Mouse (Mus musculus): Measurements from ENCODE around the gene Asb15.

Asb15 gene

DNA sequence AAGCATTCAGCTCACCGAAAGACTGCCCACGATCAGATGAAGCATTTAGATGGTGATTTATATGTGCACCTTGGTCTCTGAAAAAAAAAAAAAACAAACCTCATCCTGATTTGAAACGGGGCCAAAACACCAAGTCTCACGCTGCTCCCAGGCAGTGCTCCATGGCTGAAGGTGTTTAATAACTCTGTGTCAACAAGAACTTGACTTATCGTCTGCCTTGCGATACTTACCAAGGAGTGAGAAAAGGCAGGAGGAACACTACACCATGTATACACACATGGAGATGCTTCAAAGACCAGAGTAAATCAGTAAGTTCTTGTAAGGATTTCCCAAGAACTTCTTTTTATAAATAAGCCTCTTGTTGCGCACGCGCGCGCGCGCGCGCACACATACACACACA is 79.6 kb downstream of the Asb15 start:
- DNase-seq (ENCODE audit: low spot score in 2 of 2), result no peak

DNA sequence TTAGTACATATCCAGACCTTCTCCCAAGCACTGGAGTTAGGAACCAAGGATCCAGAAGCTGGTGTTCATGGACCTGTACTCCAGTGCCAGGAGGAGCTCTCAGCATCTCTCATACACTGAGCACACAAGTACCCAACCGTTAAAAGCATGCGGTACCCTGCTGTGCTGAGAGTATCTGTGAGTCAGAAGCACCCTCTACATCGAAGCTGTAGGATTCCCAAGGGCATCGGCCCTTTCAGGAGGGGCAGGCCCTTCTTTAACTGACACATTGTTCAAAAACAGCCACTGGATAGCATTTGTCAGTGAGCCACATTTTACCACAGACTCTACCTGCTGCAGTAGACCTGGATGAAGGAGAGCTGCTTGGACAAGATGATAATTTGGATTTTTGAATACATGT is 80.2 kb downstream of the Asb15 start:
- DNase-seq (ENCODE audit: low spot score in 2 of 2), result no peak

DNA sequence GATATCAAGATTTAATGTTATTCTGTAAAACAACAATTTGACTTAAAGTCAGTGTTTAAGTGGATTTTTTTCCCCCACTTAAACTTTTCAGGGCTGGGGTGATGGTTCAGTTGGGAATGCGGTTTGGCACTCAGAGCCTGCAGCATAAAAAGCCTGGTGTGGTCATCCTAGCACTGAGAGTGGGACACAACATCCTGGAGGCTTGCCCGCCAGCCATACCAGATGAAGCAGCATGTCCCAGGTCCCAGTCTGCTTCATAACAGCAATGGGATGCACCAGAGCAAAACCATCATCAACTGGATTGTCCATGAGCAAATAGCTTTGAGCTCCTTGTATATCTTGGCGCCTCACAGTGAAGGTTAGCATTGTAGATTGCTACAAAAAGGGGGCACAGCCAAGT is 80.7 kb downstream of the Asb15 start:
- no peak for DNase-seq (ENCODE audit: low spot score in 2 of 2)

DNA sequence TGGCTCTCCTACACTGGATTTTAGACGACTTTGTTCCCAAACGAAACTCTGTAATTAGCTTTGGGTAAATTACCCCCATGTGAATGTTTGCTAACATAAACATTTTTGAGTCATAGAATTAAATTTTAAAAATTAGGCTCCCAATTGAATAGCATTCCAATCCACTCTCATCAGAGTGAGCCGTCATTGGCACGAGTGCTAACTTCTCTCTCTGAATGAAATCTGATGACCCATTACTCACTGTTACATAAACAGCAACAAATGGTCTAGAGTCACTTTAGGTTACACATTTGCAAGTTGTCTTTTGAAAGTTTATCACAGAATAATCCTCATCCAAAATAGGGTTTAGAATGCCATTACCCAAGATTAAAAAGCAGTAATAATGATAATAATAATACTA is 81.6 kb downstream of the Asb15 start:
- DNase-seq (ENCODE audit: low spot score in 2 of 2), result no peak

DNA sequence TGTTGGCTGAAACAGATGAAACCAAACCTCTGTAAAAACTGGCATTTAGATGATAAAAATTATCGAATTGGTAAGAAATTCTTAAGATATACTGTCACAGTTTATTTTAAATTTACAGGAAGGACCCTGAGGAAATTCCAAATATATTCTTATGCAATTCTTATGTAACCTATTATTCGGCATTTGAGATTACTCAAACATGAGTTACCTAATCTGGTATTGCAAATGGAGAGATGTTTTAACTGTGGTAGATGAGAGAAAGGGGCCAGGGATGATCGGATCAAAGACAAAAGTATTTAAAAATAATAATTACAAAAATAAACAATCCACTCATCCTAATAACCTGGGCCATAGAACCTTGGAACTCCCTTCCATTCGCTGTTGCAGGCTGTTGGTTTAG is 82.4 kb downstream of the Asb15 start:
- DNase-seq (ENCODE audit: low spot score in 2 of 2), result no peak

DNA sequence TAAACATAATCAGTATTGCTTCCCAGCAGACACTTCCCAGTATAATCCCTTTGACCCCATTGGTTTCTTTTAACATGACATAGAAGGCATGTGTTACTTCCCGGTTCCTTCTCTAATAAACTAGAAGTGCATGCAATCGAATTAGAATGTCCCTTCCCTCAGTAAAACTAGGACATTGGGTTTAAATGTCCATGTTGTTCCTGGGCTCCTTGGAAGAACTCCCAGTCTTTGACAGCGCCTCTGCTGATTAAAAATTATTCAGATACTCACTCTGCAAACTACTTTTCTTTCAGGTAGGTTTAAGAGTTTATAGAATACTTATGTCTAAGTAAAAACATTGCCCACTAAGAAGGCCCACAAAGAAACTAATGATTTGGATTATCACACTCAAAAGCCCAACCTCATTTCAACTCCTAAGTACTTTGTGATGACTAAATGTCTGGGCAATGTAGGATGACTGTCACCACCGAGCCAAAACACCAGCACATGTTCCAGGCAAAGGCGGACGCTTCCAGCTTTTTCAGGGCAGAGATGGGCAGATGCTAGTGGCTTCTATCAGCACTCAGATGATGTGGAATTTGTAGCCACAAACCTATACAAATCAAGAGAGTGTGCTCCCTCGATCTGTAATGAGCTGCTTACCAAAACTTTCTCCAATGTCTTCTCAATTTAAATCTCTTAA is 84.3 kb downstream of the Asb15 start:
- no peak for DNase-seq (ENCODE audit: low spot score in 2 of 2)

DNA sequence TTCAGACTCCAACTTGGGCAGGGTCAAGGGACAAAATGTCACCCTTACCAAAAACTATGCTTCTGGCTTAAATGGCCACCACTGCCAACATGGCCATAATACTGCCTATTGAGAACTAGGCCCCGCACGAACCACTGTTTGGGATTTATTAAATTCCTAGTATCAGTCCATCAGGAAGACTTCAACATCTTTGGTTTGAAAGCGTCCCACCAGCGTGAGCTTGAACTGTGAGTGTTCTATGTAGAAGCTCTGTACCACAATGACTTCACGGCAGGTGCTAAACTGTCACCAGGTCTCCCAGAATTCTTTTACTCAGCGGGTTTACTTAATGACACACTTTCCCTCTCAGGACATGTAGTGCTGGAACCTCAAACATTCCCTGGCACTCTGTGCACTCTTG is 85.4 kb downstream of the Asb15 start:
- DNase-seq (ENCODE audit: low spot score in 2 of 2), result no peak

DNA sequence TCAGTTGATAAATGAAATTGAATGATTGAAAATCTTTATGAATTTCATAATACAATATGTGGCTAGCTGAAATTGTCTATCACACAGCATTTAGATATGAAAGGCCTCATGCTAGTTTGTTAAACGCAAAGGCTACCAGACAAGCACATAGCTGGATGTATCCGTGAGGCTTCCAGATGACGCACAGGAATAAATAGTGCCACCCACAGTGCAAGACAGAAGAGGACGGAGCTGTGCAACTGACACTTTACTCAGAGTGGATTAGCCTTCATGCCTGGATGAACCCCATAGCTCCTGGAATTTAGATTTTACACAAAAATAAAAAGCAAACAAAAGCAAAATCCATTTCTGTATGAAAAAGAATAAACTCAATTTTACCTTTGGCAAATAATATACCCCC is 86.0 kb downstream of the Asb15 start:
- DNase-seq (ENCODE audit: low spot score in 2 of 2), result no peak

DNA sequence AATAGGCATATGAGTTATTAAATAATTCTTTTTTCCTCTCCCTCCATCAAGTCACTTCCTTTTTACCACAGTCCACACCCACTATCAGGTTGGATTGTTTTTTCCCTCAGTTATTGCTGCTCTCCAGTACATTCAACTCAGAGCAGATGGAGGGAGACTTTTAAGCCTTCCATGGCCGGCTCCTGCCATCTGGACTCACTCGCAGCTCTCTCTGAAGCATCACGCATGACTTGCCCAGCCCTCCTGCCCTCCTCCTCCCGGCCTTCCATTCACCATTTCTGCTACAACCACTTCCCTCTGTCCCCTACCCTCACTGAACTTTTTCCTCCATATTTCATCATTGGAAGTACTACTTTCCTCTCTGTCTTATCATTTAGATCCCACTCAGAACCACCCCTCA is 88.8 kb downstream of the Asb15 start:
- no peak for DNase-seq (ENCODE audit: low spot score in 2 of 2)

DNA sequence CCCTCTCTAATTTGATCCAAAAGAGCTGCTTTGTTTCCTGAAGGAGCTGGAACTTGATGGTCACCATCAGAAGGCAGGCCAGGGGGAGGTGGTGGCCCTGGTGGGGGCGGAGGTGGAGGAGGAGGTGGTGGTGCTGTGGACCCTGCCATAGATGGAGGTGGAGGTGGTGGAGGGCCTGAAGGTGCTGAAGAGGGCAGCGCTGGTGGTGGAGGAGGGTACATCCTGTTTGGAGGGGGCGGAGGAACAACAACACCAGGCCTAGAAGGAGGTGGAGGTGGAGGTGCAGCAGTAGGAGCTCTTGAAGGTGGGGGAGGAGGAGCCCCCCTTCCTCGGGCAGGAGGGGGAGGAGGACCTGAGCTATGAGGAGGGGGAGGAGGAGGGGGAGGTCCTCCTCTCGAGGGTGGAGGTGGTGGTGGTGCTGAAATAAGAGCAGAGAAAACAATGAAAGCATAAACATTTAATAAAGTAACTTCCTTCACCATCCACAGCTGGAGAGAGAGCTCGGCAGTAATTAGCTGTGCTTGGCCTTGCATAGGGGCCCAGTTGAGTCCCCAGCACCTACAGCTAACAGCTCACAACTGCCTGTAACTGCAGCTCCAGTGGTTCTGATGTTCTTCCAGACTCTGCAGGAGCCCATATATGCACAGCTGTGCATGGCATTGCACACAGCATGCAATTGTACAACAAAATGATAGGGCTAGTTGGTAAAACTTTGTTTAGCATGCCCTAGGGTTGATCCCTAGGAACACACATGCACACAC is 91.5 kb downstream of the Asb15 start:
- no peak for DNase-seq (ENCODE audit: low spot score in 2 of 2)

DNA sequence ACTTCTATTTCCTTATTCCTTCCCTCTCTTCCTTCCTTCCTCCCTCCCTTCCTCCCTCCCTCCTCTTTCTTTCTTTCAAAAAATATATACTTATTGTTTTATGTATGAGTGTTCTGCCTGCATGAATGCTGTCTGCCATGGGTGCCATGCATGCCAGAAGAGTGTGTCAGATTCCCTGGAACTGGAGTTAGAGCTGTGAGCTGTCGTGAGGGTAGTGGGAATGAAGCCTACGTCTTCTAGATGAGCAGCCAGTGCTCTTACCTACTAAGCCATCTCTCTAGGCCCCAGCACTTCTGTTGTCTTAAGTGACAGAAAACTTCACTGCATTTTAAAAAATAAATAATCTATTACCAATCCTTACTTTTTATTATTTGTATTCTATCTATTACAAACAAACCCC is 93.0 kb downstream of the Asb15 start:
- no peak for DNase-seq (ENCODE audit: low spot score in 2 of 2)

DNA sequence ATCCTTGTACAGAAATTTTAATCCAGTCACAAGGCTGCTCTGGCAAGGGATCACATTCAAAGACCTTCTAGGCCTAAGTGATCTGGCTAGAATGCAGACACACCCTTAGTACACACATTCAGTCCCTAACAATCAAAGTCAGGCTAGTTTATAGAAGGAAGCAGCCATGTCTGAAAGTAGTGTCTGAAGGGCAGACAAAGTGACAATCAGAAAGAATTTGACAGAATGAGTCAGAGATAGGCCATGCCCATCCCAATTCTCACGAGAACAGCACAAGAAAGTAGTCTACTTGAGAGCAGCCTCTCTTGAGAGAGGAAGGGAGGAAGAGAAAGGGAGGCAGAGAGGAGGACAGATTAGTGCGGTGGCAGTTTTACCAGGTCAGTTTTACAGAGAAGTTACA is 94.2 kb downstream of the Asb15 start:
- no peak for DNase-seq (ENCODE audit: low spot score in 2 of 2)

All from urinary bladder, postnatal 4 days (tissue).